Mouse (Mus musculus) kidney, adult 8-10 months (tissue): ENCODE measurements around the gene Wnt10a.
A peak's percentile ranks its signal among the peaks of the same experiment; 100 is the strongest.
"Not testable (repeated sequence)": the region's sequence is repeated elsewhere in the genome, so short reads cannot be mapped to it uniquely, and the experiment has no call there.

Source experiments
- DNase-seq, 2 experiments: peaks; one replicate each; pipeline ENCODE4 v3.0.0; 2022

Gene Wnt10a

DNA sequence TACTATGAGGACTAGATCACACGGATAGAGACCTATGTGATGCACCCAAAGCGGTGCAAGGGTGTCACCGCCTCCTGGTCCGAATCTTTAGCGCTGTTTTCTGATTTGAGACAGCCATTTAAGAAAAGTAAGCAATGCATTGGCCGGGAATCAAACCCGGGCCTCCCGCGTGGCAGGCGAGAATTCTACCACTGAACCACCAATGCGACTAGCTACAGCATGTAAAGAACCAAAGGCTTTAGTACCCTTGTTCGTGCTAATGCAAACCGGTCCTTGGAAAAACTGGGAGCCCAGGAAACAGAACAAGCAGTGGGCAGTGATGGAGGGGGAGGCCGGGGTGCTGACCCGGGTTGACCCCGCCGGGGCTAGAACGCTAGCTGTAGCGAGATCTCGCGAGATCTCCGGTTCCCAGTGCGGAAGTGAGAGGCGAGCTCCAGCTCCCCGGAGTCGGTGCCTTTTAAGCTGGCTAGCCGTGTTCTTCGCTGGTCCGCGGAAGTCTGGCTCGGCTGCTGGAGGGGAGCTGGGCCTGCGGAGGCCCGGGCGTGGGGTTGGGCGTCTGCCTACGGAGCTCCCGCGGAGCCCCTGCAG lies 25.4 kb downstream of the Wnt10a start:
- DNase-seq, result peak; percentile 88 to 90

DNA sequence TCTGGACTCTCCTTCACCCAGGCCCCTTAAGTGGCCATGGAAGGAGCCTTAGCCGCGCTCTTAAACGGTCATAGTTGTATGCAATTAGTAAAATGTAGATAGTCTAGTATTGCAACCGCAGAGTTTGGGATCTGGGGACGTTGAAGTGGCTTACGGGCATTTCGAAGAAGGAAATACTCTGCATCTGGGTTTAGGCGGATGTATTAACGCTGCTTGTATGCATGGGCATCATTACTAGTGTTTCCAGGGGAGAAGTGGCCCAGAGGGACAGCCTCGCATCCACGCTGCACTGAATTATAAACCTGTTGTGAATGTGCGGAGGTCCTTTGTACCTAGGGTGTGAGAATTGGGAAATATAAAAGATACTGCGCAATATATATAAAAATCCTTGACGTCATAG lies 25.9 kb downstream of the Wnt10a start:
- DNase-seq, result no peak

DNA sequence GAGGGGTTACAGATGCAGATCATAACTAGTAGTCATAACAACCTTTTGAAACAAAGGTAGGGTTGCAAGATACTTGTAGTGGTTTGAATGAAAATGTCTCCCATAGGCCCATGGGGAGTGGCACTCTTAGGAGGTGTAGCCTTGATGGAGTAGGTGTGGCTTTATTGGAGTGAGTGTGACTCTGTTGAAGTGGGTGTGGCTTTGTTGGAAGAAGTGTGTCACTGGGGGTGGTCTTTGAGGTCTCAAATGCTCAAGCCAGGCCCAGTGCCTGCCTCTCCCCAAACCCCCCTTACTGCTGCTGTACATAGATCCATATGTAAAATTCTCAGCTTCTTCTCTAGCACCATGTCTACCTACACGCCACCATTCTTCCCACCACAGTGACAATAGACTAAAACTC lies 27.2 kb downstream of the Wnt10a start:
- DNase-seq, result no peak

DNA sequence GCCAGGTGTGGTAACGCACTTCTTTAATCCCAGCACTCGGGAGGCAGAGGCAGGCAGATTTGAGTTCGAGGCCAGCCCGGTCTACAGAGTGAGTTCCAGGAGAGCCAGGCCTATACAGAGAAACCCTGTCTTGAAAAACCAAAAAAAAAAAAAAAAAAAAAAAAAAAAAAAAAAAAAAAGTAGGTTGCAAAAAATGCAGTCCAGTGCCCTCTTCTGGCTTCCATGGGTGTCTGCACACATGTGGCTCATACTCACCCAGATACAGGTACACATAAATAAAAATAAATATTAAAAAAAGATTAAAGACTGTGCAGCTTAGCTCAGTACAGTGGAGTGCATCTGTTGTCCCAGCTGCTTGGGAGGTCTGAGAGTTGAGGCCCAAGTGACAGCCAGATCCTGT lies 32.3 kb downstream of the Wnt10a start:
- not testable (repeated sequence) for DNase-seq

DNA sequence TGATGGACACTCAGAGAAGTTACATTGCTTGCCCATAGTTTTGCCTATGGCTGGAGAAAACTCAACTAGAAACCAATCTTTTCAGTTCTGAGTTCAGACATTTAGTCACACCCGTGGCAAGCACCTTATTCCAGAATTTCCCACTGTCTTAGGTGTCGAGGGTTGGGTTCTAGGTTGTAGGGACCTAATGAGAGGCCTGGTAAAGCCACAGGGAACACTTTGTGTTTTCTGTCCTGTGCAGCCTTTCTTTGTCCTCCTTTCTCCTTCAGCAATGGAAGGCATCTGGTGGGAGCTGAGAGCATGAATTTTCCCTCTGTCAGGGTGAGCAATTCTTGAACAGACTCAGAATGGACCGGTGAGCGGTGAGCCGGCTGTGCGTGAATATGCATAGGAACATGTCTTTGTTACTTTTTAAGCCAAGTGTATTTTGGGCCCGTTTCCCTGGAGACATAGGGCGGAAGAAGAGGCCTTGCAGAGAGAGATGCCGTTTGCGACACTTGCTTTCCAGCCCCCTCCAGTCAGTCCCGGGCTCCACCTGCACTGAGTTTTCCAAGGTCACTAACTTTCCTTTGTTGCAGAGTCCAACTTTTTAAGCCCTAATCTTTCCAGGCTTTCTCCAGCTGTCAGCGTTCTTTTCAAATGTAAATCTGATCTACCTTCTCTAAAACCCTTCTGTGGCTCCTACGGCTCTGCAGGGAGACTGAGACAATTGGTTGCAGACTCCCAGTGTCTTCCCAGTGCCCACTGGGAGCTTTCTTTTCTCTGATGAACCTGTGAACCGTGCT lies 33.4 kb downstream of the Wnt10a start:
- peak in 1 of 2 experiments; percentile 43 for DNase-seq

DNA sequence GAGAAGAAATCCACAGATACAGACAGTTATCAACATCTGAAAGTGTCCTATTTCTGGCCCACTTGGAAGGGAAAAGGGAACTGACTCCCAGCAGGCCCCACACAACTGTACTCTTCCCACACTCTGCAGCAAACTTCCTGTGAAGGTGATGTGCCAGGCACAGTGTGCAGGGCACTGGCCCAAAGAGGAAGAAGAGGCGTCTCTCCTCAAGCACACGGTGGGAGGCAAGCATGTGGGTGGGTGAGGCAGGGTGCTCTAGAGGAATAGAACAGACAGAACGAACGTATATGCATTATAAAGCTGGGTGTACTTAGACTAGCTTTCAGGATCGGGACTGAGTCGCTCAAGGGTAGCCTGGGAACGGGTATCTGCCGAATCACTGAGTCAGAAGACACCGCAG lies 38.7 kb downstream of the Wnt10a start:
- DNase-seq, result no peak

DNA sequence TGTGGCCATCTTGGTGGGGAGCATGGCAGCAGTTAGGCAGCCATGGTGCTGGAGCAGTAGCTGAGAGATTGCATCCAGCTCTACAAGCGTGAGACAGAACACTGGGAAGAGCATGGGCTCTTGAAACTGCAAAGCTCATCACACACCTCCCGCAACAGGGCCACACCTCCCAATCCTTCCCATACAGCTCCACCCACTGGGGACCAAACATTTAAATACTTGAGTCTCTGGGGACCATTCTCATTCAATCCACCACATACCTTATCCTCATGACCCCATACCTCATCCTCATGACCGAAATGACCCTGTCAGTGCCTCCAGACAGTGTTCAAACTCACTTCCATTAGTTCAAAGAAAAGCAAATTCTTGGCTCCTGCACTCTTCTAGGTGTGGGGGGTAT lies 41.9 kb downstream of the Wnt10a start:
- DNase-seq, result no peak

DNA sequence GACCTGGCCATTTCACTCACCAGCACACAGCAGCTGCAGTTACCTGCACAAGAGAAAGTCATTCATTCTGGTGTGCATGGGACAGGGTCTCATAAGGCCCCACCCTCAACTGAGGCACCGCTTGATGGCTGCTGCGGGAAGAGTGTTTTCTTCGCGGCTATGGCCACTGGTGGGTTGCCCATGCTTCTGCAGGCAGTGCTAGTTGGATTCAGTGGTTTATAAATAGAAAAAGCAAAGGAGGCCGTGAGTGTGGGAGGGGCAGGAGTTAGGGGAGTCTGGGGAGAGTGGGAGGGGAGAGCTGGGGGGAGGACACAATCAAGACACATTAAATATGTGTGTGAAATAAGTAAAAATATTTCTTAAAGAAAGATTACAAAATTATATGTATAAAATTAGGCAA lies 51.8 kb downstream of the Wnt10a start:
- DNase-seq, result no peak

DNA sequence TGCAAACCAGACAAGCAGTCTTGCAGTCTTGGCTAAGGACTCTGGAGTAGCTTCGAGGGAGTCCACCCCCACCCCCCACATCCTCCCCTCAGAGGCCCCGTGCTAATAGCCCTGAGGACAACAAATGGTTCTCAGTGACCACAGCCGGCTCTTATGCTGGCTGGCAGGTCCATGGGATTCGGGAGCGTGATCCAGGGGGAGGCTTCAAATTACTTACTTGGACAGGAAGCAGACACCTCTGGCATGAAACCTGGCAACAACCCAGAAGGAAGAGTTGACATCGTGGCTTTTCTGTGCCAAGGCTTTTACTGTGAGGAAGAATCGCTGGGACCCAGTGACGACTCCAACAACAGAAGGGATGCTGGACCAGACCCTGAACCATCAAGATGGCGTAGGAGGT lies 55.0 kb downstream of the Wnt10a start:
- no peak for DNase-seq

DNA sequence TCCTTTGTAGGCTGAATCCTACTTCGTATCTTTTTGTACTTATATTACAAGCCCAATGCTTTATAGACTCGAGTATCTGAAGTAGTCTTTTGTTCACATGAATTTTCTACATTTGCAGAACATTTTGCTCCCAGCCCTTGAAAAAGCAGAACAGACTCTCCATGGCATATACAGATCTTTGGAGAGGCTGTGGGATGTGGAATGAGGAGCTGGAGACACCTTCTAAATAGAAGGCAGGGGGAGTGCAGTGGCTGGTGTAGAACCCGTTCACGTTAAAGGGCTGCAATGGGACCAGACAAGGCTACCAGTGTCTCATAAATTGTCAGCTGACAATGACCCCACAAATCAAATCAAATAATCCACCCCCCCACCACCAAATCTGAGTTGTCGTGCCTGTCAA lies 57.6 kb downstream of the Wnt10a start:
- no peak for DNase-seq

DNA sequence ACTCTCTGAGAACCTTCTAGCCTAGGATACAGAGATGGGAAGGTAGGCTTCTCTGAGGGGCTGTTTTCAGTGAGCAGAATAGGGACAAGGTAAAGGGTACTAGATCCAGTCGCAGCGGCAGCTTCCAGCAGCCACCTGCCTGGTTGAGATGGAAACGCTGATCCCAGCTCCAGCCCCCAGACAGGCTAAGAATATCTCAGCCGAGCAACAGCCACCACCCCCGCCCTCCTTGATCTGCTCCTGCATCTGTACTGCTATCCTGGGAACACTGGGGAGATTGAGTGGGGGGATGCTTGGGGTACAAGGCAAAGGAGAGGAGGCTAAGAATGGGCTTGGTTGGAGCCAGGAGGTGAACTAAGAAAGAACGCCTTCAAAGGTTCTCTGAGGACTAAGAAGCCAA lies 58.9 kb downstream of the Wnt10a start:
- no peak for DNase-seq

DNA sequence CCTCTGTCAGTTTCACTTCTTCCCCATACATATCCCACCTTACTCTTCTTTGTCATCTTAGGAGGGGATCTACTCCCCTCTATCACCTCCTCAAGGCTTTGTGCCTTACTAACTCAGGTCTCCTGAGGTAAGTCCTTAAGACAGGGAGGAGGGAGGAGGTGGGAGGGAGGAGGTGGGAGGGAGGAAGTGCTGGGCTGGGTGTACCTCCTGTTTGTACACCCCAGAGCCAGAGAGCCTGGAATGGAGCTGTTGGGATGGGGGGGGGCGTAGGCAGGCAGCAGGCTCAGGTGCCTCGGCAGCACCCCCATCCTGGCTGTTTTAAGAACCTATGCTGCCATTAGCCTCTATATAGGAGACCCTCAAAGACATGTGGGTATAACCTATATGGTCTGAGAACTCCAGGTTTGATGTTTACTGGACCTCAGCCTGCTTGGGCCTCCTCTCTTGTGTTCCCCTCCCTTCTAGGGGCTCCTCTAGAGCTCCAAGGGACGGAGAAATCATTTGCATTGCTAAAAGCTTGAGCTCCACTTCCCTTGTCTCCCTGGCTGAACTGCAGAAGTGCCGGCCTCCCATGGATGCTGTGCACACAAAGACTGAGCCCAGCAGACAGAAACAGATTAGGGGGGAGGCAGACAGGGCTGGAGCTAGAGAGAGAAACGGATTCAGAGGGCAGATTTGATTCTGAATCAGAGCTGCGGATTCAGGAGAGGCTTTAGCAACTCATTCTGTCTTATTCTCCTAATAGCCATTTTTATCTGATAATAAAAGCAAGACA lies 59.9 kb downstream of the Wnt10a start:
- no peak for DNase-seq
